Mouse (Mus musculus) c-Kit-positive CD71-negative TER-119-negative erythroid progenitor cells, embryonic 14.5 days (primary cell): ENCODE data around the gene Gm10840.

Experiments used
- DNase-seq: peaks from one replicate; pipeline ENCODE4 v3.0.0-alpha.2; 2013; ENCODE audit warnings: low read depth

The Gm10840 gene

GRCm38 (mm10) chr11:106159921-106160840 lies 469 bp upstream of the Gm10840 start:
- DNase-seq: peak; percentile 50

- no peak for DNase-seq
These were observed 1.6 kb downstream of the Gm10840 start for GRCm38 (mm10) chr11:106162237-106162636.

GRCm38 (mm10) chr11:106163546-106163945 lies 2.9 kb downstream of the Gm10840 start:
- no peak for DNase-seq

- no peak for DNase-seq
These were observed 4.0 kb downstream of the Gm10840 start for GRCm38 (mm10) chr11:106164601-106165180.

GRCm38 (mm10) chr11:106167435-106167834 lies 6.8 kb downstream of the Gm10840 start:
- DNase-seq: no peak

GRCm38 (mm10) chr11:106170807-106171206 lies 10.2 kb downstream of the Gm10840 start:
- no peak for DNase-seq

GRCm38 (mm10) chr11:106173228-106173627 lies 12.6 kb downstream of the Gm10840 start:
- no peak for DNase-seq

- DNase-seq: no peak
These were observed 13.7 kb downstream of the Gm10840 start for GRCm38 (mm10) chr11:106174372-106174771.

- no peak for DNase-seq
These were observed 14.4 kb downstream of the Gm10840 start for GRCm38 (mm10) chr11:106175081-106175480.

- no peak for DNase-seq
These were observed 15.7 kb downstream of the Gm10840 start for GRCm38 (mm10) chr11:106176372-106176771.

- no peak for DNase-seq
These were observed 17.6 kb downstream of the Gm10840 start for GRCm38 (mm10) chr11:106178036-106178782.

GRCm38 (mm10) chr11:106179711-106180448 lies 19.2 kb downstream of the Gm10840 start:
- DNase-seq: no peak

- DNase-seq: no peak
These were observed 19.8 kb downstream of the Gm10840 start for GRCm38 (mm10) chr11:106180449-106180801.

- DNase-seq: no peak
These were observed 26.7 kb downstream of the Gm10840 start for GRCm38 (mm10) chr11:106187326-106187725.

GRCm38 (mm10) chr11:106191716-106192115 lies 31.1 kb downstream of the Gm10840 start:
- DNase-seq: no peak

GRCm38 (mm10) chr11:106192241-106192640 lies 31.6 kb downstream of the Gm10840 start:
- DNase-seq: no peak

GRCm38 (mm10) chr11:106192657-106193370 lies 32.2 kb downstream of the Gm10840 start:
- no peak for DNase-seq

GRCm38 (mm10) chr11:106193371-106194154 lies 32.9 kb downstream of the Gm10840 start:
- DNase-seq: peak; percentile 96

GRCm38 (mm10) chr11:106194155-106194541 lies 33.5 kb downstream of the Gm10840 start:
- no peak for DNase-seq

- no peak for DNase-seq
These were observed 34.2 kb downstream of the Gm10840 start for GRCm38 (mm10) chr11:106194891-106195290.

GRCm38 (mm10) chr11:106195341-106195740 lies 34.7 kb downstream of the Gm10840 start:
- no peak for DNase-seq
